27 mouse cellular contexts compared by ENCODE assay signal in genomic region chr2:174793181-174793580, GRCm38 (mm10). TPM values are rescaled to one million over a fixed set of nuclear protein-coding genes. Genes with fewer than 3 reads are reported as not detected.
"Had no signal": no experiment of that assay in that cellular context is flagged by ENCODE, and none has a peak within 500 bp of the region (broad histone marks: within the 10 kb centered on the region; RNA-seq: fewer than 3 reads in every experiment).

No protein-coding gene starts in this region.

- ATAC-seq: hindbrain, embryonic 16.5 days; intestine, embryonic 16.5 days; liver, embryonic 12.5 days had no signal

- H3K36me3 ChIP-seq: heart, embryonic 13.5 days; heart, embryonic 15.5 days; kidney, embryonic 15.5 days; limb, embryonic 13.5 days; limb, embryonic 15.5 days; liver, embryonic 12.5 days had no signal

- H3K27me3 ChIP-seq: heart, embryonic 13.5 days; heart, embryonic 15.5 days; kidney, embryonic 15.5 days; limb, embryonic 13.5 days; limb, embryonic 15.5 days; liver, embryonic 12.5 days had no signal

- H3K27ac ChIP-seq: heart, adult 2 months; heart, embryonic 13.5 days; heart, embryonic 15.5 days; hindbrain, embryonic 14.5 days; kidney, embryonic 15.5 days; kidney, postnatal 0 days; limb, embryonic 13.5 days; limb, embryonic 15.5 days; liver, embryonic 12.5 days; liver, embryonic 14.5 days had no signal

- H3K9ac ChIP-seq: heart, embryonic 13.5 days; heart, embryonic 15.5 days; hindbrain, embryonic 14.5 days; kidney, embryonic 15.5 days; limb, embryonic 13.5 days; limb, embryonic 15.5 days; liver, embryonic 12.5 days; liver, embryonic 14.5 days had no signal

- DNase-seq: gastrocnemius, postnatal 14 days; gastrocnemius, postnatal 36 days; heart, adult 11 months; heart, adult 2 months; heart, postnatal 14 days; heart, postnatal 36 days; kidney, adult 11 months; kidney, adult 2 months; kidney, adult 9 months; kidney, postnatal 14 days; kidney, postnatal 36 days; layer of hippocampus, adult 9-11 months; layer of hippocampus, postnatal 36 days; left cerebral cortex, postnatal 4 days had no signal

- H3K4me2 ChIP-seq: heart, embryonic 11.5 days; heart, embryonic 13.5 days; heart, embryonic 15.5 days; hindbrain, embryonic 14.5 days; kidney, embryonic 15.5 days; limb, embryonic 13.5 days; limb, embryonic 15.5 days; liver, embryonic 12.5 days had no signal

- H3K4me1 ChIP-seq: heart, embryonic 13.5 days; heart, embryonic 15.5 days; kidney, embryonic 15.5 days; limb, embryonic 13.5 days; limb, embryonic 15.5 days; liver, embryonic 12.5 days had no signal

- H3K4me3 ChIP-seq: heart, adult 2 months; heart, embryonic 13.5 days; heart, embryonic 15.5 days; kidney, embryonic 15.5 days; limb, embryonic 13.5 days; limb, embryonic 15.5 days; liver, embryonic 12.5 days had no signal

- H3K9me3 ChIP-seq: heart, embryonic 13.5 days; heart, embryonic 15.5 days; kidney, embryonic 15.5 days; limb, embryonic 13.5 days; limb, embryonic 15.5 days; liver, embryonic 12.5 days had no signal

RNA-seq across cellular contexts. Expression of gene Edn3, which starts 32.8 kb away (rescaled TPM):
- polyA plus RNA-seq: liver, adult 2 months had no signal
